Mouse (Mus musculus): ENCODE results near the gene Prim1.

- TF ChIP-seq CTCF (IDR thresholded peaks at IDR 0.05; ENCODE audit: borderline replicate concordance, insufficient read depth, low read length), result peak; percentile 29; the same call in 1 of the 2 replicates
- TF ChIP-seq POLR2A (IDR thresholded peaks at IDR 0.05; ENCODE audit: low read depth, low read length), result no peak
Observed at GRCm38 (mm10) chr10:127998260-127998659, 16.7 kb upstream of the Prim1 start.

Measured in embryonic fibroblast, embryonic 13.5 days (primary cell).